Mouse (Mus musculus): Measurements from ENCODE around the gene D1Ertd622e.
A peak's percentile ranks its signal among the peaks of the same experiment; 100 is the strongest.

- TF ChIP-seq CTCF (conservative IDR thresholded peaks at IDR 0.05; ENCODE audit: insufficient read depth, insufficient read length, low read depth, low read length): peak; percentile 33; the same call in 1 of the 2 replicates
- no peak for TF ChIP-seq POLR2A (IDR thresholded peaks at IDR 0.05; ENCODE audit: low read depth, low read length)
Measured at GRCm38 (mm10) chr1:97647037-97647436, 14.8 kb downstream of the D1Ertd622e start.

Data from kidney, adult 2 months (tissue).